Mouse (Mus musculus) embryonic facial prominence, embryonic 12.5 days (tissue): ENCODE data around the gene Ncoa4. TPM values are rescaled to one million over a fixed set of nuclear protein-coding genes. Genes with fewer than 3 reads are reported as not detected.
"Not testable (repeated sequence)": the region's sequence is repeated elsewhere in the genome, so short reads cannot be mapped to it uniquely, and the experiment has no call there.

Source experiments
- ATAC-seq: fragments of 200-750 bp; cut with Nextera tagmentation; 2 replicates; pipeline ENCODE4 v1.8.0; 2017; ENCODE audit not compliant: insufficient number of reproducible peaks, insufficient read depth, low FRiP score, low TSS enrichment
- H3K27ac ChIP-seq: fragments of 300-500 bp; sonication (generic); 2 replicates; pipeline ENCODE4 v1.5.1; 2016; ENCODE audit warnings: mild to moderate bottlenecking
- H3K27me3 ChIP-seq: fragments of 300-500 bp; sonication (generic); 2 replicates; pipeline ENCODE4 v1.6.1; 2016; ENCODE audit warnings: mild to moderate bottlenecking, moderate library complexity
- H3K36me3 ChIP-seq: fragments of 300-500 bp; sonication (generic); 2 replicates; pipeline ENCODE4 v1.6.1; 2016; ENCODE audit warnings: mild to moderate bottlenecking
- H3K4me1 ChIP-seq: fragments of 300-500 bp; sonication (generic); 2 replicates; pipeline ENCODE4 v1.6.1; 2016
- H3K4me2 ChIP-seq: fragments of 300-500 bp; sonication (generic); replicated peaks from 2 replicates; pipeline ENCODE4 v1.6.1; 2016; ENCODE audit warnings: mild to moderate bottlenecking, moderate library complexity
- H3K4me3 ChIP-seq: fragments of 300-500 bp; sonication (generic); 2 replicates; pipeline ENCODE4 v1.5.1; 2016; ENCODE audit warnings: mild to moderate bottlenecking
- H3K9ac ChIP-seq: fragments of 300-500 bp; sonication (generic); 2 replicates; pipeline ENCODE4 v1.6.1; 2016; ENCODE audit warnings: mild to moderate bottlenecking, moderate library complexity
- H3K9me3 ChIP-seq: fragments of 300-500 bp; sonication (generic); 2 replicates; pipeline ENCODE4 v1.6.1; 2016; ENCODE audit warnings: mild to moderate bottlenecking, moderate library complexity
- WGBS: fragments of 180-500 bp; shearing (Covaris S2); methylation state at CpG from one replicate; pipeline ENCODE4 v1.1.7; 2016; 5-methylcytosine and 5-hydroxymethylcytosine counted together
- polyA plus RNA-seq: library from polyadenylated mRNA; unstranded; fragments of >200 nt; fragmentation: Nextera tagmentation; extraction: Ambion mirVana; gene quantifications from 2 replicates; pipeline ENCODE4 v1.2.1, GENCODE M21; 2016

Gene Ncoa4
- polyA plus RNA-seq: 74.0 and 80.0 TPM in 2 replicates

GRCm38 (mm10) chr14:32159690-32160246, at the start of gene Ncoa4:
Ncoa4 (plus strand) TSS chr14:32159865.
- Histone ChIP-seq H3K9me3 (no peaks in the 10 kb centered on the region), H3K4me2 (peak within 1 kb of the TSS; percentile 94), H3K9ac (peak within 1 kb of the TSS; percentile 81), H3K4me1 (peaks cover 14% of the 10 kb centered on the region), H3K36me3 (no peaks in the 10 kb centered on the region), H3K27ac (peak within 1 kb of the TSS; percentile 41; the same call in 1 of the 2 replicates), H3K27me3 (no peaks in the 10 kb centered on the region), H3K4me3 (peak within 1 kb of the TSS; percentile 77)
- WGBS: under 1% methylated on average over 40 of the region's 40 CpGs
- ATAC-seq: peak; percentile 95

GRCm38 (mm10) chr14:32112124-32112523, 47.5 kb upstream of the Ncoa4 start:
- H3K27ac ChIP-seq, H3K9ac ChIP-seq, H3K4me2 ChIP-seq, H3K27me3 ChIP-seq, ATAC-seq, H3K4me3 ChIP-seq, H3K9me3 ChIP-seq, H3K4me1 ChIP-seq, H3K36me3 ChIP-seq: not testable (repeated sequence)
- WGBS: 96% methylated on average over 10 of the region's 10 CpGs

GRCm38 (mm10) chr14:32120940-32121919, 38.4 kb upstream of the Ncoa4 start:
- H3K4me3 ChIP-seq: no peak overlapping the region
- H3K27me3 ChIP-seq: no peaks in the 10 kb centered on the region
- H3K4me1 ChIP-seq: no peaks in the 10 kb centered on the region
- H3K27ac ChIP-seq: no peak overlapping the region
- H3K9ac ChIP-seq: no peak overlapping the region
- H3K36me3 ChIP-seq: no peaks in the 10 kb centered on the region
- WGBS: 64% methylated on average over 11 of the region's 11 CpGs
- H3K4me2 ChIP-seq: no peak overlapping the region
- ATAC-seq: no peak
- no peaks in the 10 kb centered on the region for H3K9me3 ChIP-seq

- H3K4me1 ChIP-seq: no peaks in the 10 kb centered on the region
- no peak for ATAC-seq
- no peak overlapping the region for H3K9ac ChIP-seq
- WGBS: 48% methylated on average over 2 of the region's 2 CpGs
- no peak overlapping the region for H3K27ac ChIP-seq
- no peaks in the 10 kb centered on the region for H3K9me3 ChIP-seq
- H3K27me3 ChIP-seq: no peaks in the 10 kb centered on the region
- no peak overlapping the region for H3K4me3 ChIP-seq
- no peak overlapping the region for H3K4me2 ChIP-seq
- no peaks in the 10 kb centered on the region for H3K36me3 ChIP-seq
These were observed 37.7 kb upstream of the Ncoa4 start for GRCm38 (mm10) chr14:32121920-32122315.

- Histone ChIP-seq H3K4me1 (no peaks in the 10 kb centered on the region), H3K4me2 (no peak overlapping the region), H3K27ac (no peak overlapping the region), H3K9ac (no peak overlapping the region), H3K27me3 (no peaks in the 10 kb centered on the region), H3K4me3 (no peak overlapping the region), H3K36me3 (no peaks in the 10 kb centered on the region), H3K9me3 (no peaks in the 10 kb centered on the region)
- 52% methylated on average over 3 of the region's 3 CpGs for WGBS
- ATAC-seq: no peak
These were observed 35.4 kb upstream of the Ncoa4 start for GRCm38 (mm10) chr14:32124261-32124660.

- ATAC-seq, H3K9me3 ChIP-seq, H3K36me3 ChIP-seq, H3K4me3 ChIP-seq, H3K9ac ChIP-seq, H3K4me2 ChIP-seq, H3K27me3 ChIP-seq, H3K27ac ChIP-seq, H3K4me1 ChIP-seq: not testable (repeated sequence)
- WGBS: 81% methylated on average over 5 of the region's 5 CpGs
These were observed 34.4 kb upstream of the Ncoa4 start for GRCm38 (mm10) chr14:32125256-32125655.

GRCm38 (mm10) chr14:32128409-32128808, 31.3 kb upstream of the Ncoa4 start:
- H3K4me2 ChIP-seq: no peak overlapping the region
- WGBS: 87% methylated on average over 5 of the region's 5 CpGs
- no peaks in the 10 kb centered on the region for H3K27me3 ChIP-seq
- H3K4me3 ChIP-seq: no peak overlapping the region
- no peaks in the 10 kb centered on the region for H3K9me3 ChIP-seq
- H3K36me3 ChIP-seq: no peaks in the 10 kb centered on the region
- no peak overlapping the region for H3K9ac ChIP-seq
- ATAC-seq: no peak
- H3K27ac ChIP-seq: no peak overlapping the region
- no peaks in the 10 kb centered on the region for H3K4me1 ChIP-seq

GRCm38 (mm10) chr14:32131836-32132235, 27.8 kb upstream of the Ncoa4 start:
- H3K27me3 ChIP-seq: no peaks in the 10 kb centered on the region
- no peaks in the 10 kb centered on the region for H3K36me3 ChIP-seq
- H3K9me3 ChIP-seq: no peaks in the 10 kb centered on the region
- ATAC-seq: no peak
- H3K4me3 ChIP-seq: no peak overlapping the region
- H3K4me1 ChIP-seq: no peaks in the 10 kb centered on the region
- no peak overlapping the region for H3K27ac ChIP-seq
- WGBS: 85% methylated on average over 4 of the region's 4 CpGs
- no peak overlapping the region for H3K9ac ChIP-seq
- H3K4me2 ChIP-seq: no peak overlapping the region

GRCm38 (mm10) chr14:32134293-32134692, 25.4 kb upstream of the Ncoa4 start:
- Histone ChIP-seq H3K4me3 (no peak overlapping the region), H3K27me3 (no peaks in the 10 kb centered on the region), H3K4me2 (no peak overlapping the region), H3K27ac (no peak overlapping the region), H3K9me3 (no peaks in the 10 kb centered on the region), H3K4me1 (no peaks in the 10 kb centered on the region), H3K9ac (no peak overlapping the region), H3K36me3 (no peaks in the 10 kb centered on the region)
- no peak for ATAC-seq
- 50% methylated on average over 2 of the region's 2 CpGs for WGBS

GRCm38 (mm10) chr14:32136467-32136866, 23.2 kb upstream of the Ncoa4 start:
- not testable (repeated sequence) for H3K27me3 ChIP-seq, H3K4me3 ChIP-seq, H3K9ac ChIP-seq, H3K4me2 ChIP-seq, H3K27ac ChIP-seq, H3K36me3 ChIP-seq, ATAC-seq, H3K9me3 ChIP-seq, H3K4me1 ChIP-seq
- WGBS: 79% methylated on average over 3 of the region's 3 CpGs

- H3K9ac ChIP-seq: no peak overlapping the region
- H3K4me1 ChIP-seq: no peaks in the 10 kb centered on the region
- H3K4me3 ChIP-seq: no peak overlapping the region
- ATAC-seq: no peak
- no peaks in the 10 kb centered on the region for H3K36me3 ChIP-seq
- 72% methylated on average over 5 of the region's 5 CpGs for WGBS
- no peaks in the 10 kb centered on the region for H3K9me3 ChIP-seq
- H3K27me3 ChIP-seq: no peaks in the 10 kb centered on the region
- H3K4me2 ChIP-seq: no peak overlapping the region
- no peak overlapping the region for H3K27ac ChIP-seq
These were observed 19.2 kb upstream of the Ncoa4 start for GRCm38 (mm10) chr14:32140359-32140965.

- Histone ChIP-seq H3K4me2 (no peak within 1 kb of the TSS), H3K9ac (no peak within 1 kb of the TSS), H3K27ac (no peak within 1 kb of the TSS), H3K9me3 (peaks cover 3% of the 10 kb centered on the region; the same call in 1 of the 2 replicates), H3K36me3 (no peaks in the 10 kb centered on the region), H3K4me1 (no peaks in the 10 kb centered on the region), H3K4me3 (no peak within 1 kb of the TSS), H3K27me3 (no peaks in the 10 kb centered on the region)
- no peak for ATAC-seq
- 84% methylated on average over 5 of the region's 5 CpGs for WGBS
These were observed 17.9 kb upstream of the Ncoa4 start, which contains the start of gene Msmb for GRCm38 (mm10) chr14:32141723-32142122. Msmb (plus strand) TSS chr14:32142023.
